29 mouse cellular contexts compared by ENCODE assay signal in the genomic region with DNA sequence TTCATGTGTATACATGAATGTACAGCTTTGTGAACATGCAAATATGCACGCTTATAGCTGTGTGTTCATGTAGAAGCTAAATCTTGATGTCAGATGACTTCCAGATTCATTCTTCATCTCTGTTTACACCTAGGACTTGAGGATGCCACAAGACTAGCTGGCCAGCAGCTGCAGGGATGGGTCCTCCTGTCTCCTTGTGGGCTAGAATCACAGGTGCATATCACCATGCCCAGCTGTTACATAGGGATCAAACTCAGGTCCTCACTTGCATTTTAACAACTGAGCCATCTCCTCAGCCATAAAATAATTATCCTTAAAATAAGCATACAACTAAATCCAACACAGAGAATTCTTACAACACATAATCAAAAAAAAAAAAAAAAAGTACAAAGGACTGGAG.
"Had no signal": no experiment of that assay in that cellular context is flagged by ENCODE, and none has a peak within 500 bp of the region (broad histone marks: within the 10 kb centered on the region; RNA-seq: fewer than 3 reads in every experiment).

No protein-coding gene starts in this region.

- H3K27me3 ChIP-seq: limb, embryonic 12.5 days; limb, embryonic 13.5 days; limb, embryonic 15.5 days; liver, embryonic 12.5 days; liver, embryonic 13.5 days; liver, embryonic 15.5 days; lung, embryonic 15.5 days; megakaryocyte, embryonic 14.5 days; midbrain, embryonic 12.5 days; midbrain, embryonic 13.5 days; midbrain, embryonic 15.5 days had no signal

- H3K4me2 ChIP-seq: limb, embryonic 12.5 days; limb, embryonic 13.5 days; limb, embryonic 15.5 days; liver, embryonic 11.5 days; liver, embryonic 12.5 days; liver, embryonic 13.5 days; liver, embryonic 15.5 days; lung, embryonic 14.5 days; lung, embryonic 15.5 days; midbrain, embryonic 11.5 days; midbrain, embryonic 12.5 days; midbrain, embryonic 13.5 days; midbrain, embryonic 15.5 days had no signal

- H3K4me3 ChIP-seq: left cerebral cortex, adult 2 months; limb, embryonic 10.5 days; limb, embryonic 12.5 days; limb, embryonic 13.5 days; limb, embryonic 15.5 days; liver, embryonic 12.5 days; liver, embryonic 13.5 days; liver, embryonic 15.5 days; lung, embryonic 15.5 days; megakaryocyte, embryonic 14.5 days; midbrain, embryonic 10.5 days; midbrain, embryonic 12.5 days; midbrain, embryonic 13.5 days; midbrain, embryonic 15.5 days had no signal

- H3K36me3 ChIP-seq: liver, embryonic 15.5 days; lung, embryonic 15.5 days had no signal

- H3K27ac ChIP-seq: left cerebral cortex, adult 2 months; limb, embryonic 10.5 days; limb, embryonic 12.5 days; limb, embryonic 13.5 days; limb, embryonic 15.5 days; liver, embryonic 12.5 days; liver, embryonic 13.5 days; liver, embryonic 14.5 days; liver, embryonic 15.5 days; lung, embryonic 15.5 days; macrophage; midbrain, embryonic 10.5 days; midbrain, embryonic 12.5 days; midbrain, embryonic 13.5 days; midbrain, embryonic 15.5 days had no signal

- DNase-seq: left cerebral cortex, postnatal 4 days; liver; liver, embryonic 13.5 days; liver, postnatal 0 days; lung, adult 18-20 months; lung, adult 2 months; lung, embryonic 14.5 days; lung, postnatal 10 days; lung, postnatal 14 days; lung, postnatal 36 days; lung, postnatal 4 days; midbrain, embryonic 14.5 days had no signal
